Mouse (Mus musculus) CD4-positive, CD25-positive, alpha-beta regulatory T cell, adult 4 months (primary cell): ENCODE results near the gene Hoxc9. TPM values are rescaled to one million over a fixed set of nuclear protein-coding genes. Genes with fewer than 3 reads are reported as not detected.
A peak's percentile ranks its signal among the peaks of the same experiment; 100 is the strongest.

Experiments used
- ATAC-seq: one replicate; pipeline ENCODE4 v1.8.0; 2017
- polyA plus RNA-seq, 2 experiments: library from polyadenylated mRNA; unstranded; fragments of 100-300 nt; shearing (Covaris generic); gene quantifications; one replicate each; pipeline ENCODE4 v1.2.1; 2017

Gene Hoxc9
- polyA plus RNA-seq, 2 experiments from 2014 or later: not detected

GRCm38 (mm10) chr15:103000501-103000901 lies 24.3 kb downstream of the Hoxc9 start:
- no peak for ATAC-seq

GRCm38 (mm10) chr15:103001370-103001769 lies 25.1 kb downstream of the Hoxc9 start:
- ATAC-seq: no peak

GRCm38 (mm10) chr15:103002156-103002555 lies 25.9 kb downstream of the Hoxc9 start:
- ATAC-seq: no peak

- ATAC-seq: no peak
Measured at GRCm38 (mm10) chr15:103002821-103003448, 26.7 kb downstream of the Hoxc9 start.

- ATAC-seq: no peak
Measured at GRCm38 (mm10) chr15:103005308-103005707, 29.1 kb downstream of the Hoxc9 start.

GRCm38 (mm10) chr15:103005797-103006196 lies 29.6 kb downstream of the Hoxc9 start:
- no peak for ATAC-seq

- no peak for ATAC-seq
Measured at GRCm38 (mm10) chr15:103006326-103006725, 30.1 kb downstream of the Hoxc9 start.

- peak; percentile 31 for ATAC-seq
Measured at GRCm38 (mm10) chr15:103009265-103010111, 33.2 kb downstream of the Hoxc9 start.

GRCm38 (mm10) chr15:103010112-103010846 lies 34.0 kb downstream of the Hoxc9 start:
- no peak for ATAC-seq

- ATAC-seq: no peak
Measured at GRCm38 (mm10) chr15:103010847-103011555, 34.8 kb downstream of the Hoxc9 start.

- no peak for ATAC-seq
Measured at GRCm38 (mm10) chr15:103011928-103012486, 35.8 kb downstream of the Hoxc9 start.

GRCm38 (mm10) chr15:103013238-103013984 lies 37.2 kb downstream of the Hoxc9 start:
- no peak for ATAC-seq

- no peak for ATAC-seq
Measured at GRCm38 (mm10) chr15:103014166-103015008, 38.1 kb downstream of the Hoxc9 start.

GRCm38 (mm10) chr15:103015009-103015399 lies 38.8 kb downstream of the Hoxc9 start:
- no peak for ATAC-seq

- ATAC-seq: no peak
Measured at GRCm38 (mm10) chr15:103015406-103016166, 39.3 kb downstream of the Hoxc9 start.

- ATAC-seq: no peak
Measured at GRCm38 (mm10) chr15:103018636-103019035, 42.4 kb downstream of the Hoxc9 start, which contains the start of gene Hoxc4. Hoxc4 (plus strand) TSS chr15:103018934.

- ATAC-seq: no peak
Measured at GRCm38 (mm10) chr15:103020899-103021418, 44.7 kb downstream of the Hoxc9 start.

- no peak for ATAC-seq
Measured at GRCm38 (mm10) chr15:103021544-103021943, 45.3 kb downstream of the Hoxc9 start.

GRCm38 (mm10) chr15:103024131-103024530 lies 47.9 kb downstream of the Hoxc9 start:
- no peak for ATAC-seq
